Mouse (Mus musculus): ENCODE measurements at regions not wholly inside any gene's neighbourhood (a gene's known extent, or its start where the extent isn't known, plus 50 kb on each side); places are given as distances from the start of the nearest gene placed in this dataset.

DNA sequence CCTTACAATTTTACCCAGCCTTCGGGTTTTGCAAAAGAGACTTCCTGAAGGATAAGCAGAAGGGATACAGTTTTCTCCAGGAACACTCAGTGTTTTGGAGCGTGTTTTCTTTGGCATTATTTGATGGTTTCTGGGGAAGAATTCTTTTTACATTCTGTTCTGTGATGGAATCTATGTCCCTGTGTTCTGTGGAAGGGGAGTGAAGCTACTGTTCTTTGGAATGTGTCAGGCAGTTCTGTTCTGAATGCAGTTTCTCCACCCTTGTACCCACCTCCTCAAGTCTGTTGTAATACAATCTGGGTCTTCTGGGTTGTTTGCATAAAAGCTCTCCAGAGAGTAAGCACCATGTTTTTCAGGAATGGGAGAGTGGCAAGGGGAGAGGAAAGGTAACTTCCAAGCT, 202.0 kb upstream of the Ccdc54 start:
- no peak for TF ChIP-seq CTCF (IDR thresholded peaks at IDR 0.05; ENCODE audit: insufficient read depth, low read depth, low read length)
- TF ChIP-seq POLR2A (IDR thresholded peaks at IDR 0.05; ENCODE audit: insufficient read depth, low read depth, low read length), result no peak

Data from olfactory bulb, adult 2 months (tissue).